Mouse (Mus musculus) intestine, embryonic 16.5 days (tissue): ENCODE data around the gene Nme1. TPM values are rescaled to one million over a fixed set of nuclear protein-coding genes. Genes with fewer than 3 reads are reported as not detected.

Experiments
- ATAC-seq: fragments of 200-750 bp; cut with Nextera tagmentation; 2 replicates; pipeline ENCODE4 v1.8.0; 2017; ENCODE audit warnings: moderate TSS enrichment, moderate library complexity
- H3K27ac ChIP-seq: fragments of 300-500 bp; sonication (generic); 2 replicates; pipeline ENCODE4 v1.5.1; 2014; ENCODE audit warnings: mild to moderate bottlenecking, low read length
- H3K27me3 ChIP-seq: fragments of 300-500 bp; sonication (generic); replicated peaks from 2 replicates; pipeline ENCODE4 v1.6.1; 2014; ENCODE audit warnings: low read length, control low read depth, mixed read lengths; ENCODE audit not compliant: control insufficient read depth, insufficient read depth
- H3K36me3 ChIP-seq: fragments of 300-500 bp; sonication (generic); 2 replicates; pipeline ENCODE4 v1.6.1; 2014; ENCODE audit warnings: low read length, control low read depth; ENCODE audit not compliant: control insufficient read depth, insufficient read depth
- H3K4me1 ChIP-seq: fragments of 300-500 bp; sonication (generic); 2 replicates; pipeline ENCODE4 v1.6.1; 2014; ENCODE audit warnings: low read length, control low read depth, mixed read lengths; ENCODE audit not compliant: control insufficient read depth, insufficient read depth
- H3K4me2 ChIP-seq: fragments of 300-500 bp; sonication (generic); 2 replicates; pipeline ENCODE4 v1.6.1; 2014; ENCODE audit warnings: low read depth, low read length, control low read depth
- H3K4me3 ChIP-seq: fragments of 300-500 bp; sonication (generic); 2 replicates; pipeline ENCODE4 v1.5.1; 2014; ENCODE audit warnings: mild to moderate bottlenecking, low read length
- H3K9ac ChIP-seq: fragments of 300-500 bp; sonication (generic); 2 replicates; pipeline ENCODE4 v1.6.1; 2014; ENCODE audit warnings: low read depth, low read length
- H3K9me3 ChIP-seq: fragments of 300-500 bp; sonication (generic); 2 replicates; pipeline ENCODE4 v1.6.1; 2016; ENCODE audit warnings: low read length, control low read depth; ENCODE audit not compliant: control insufficient read depth
- WGBS: fragments of 180-500 bp; shearing (Covaris S2); extraction: QIAGEN DNeasy Blood & Tissue Kit; methylation state at CpG from one replicate; pipeline ENCODE4 v1.1.7; 2014; 5-methylcytosine and 5-hydroxymethylcytosine counted together
- polyA plus RNA-seq: library from polyadenylated mRNA; unstranded; fragments of >200 nt; fragmentation: Nextera tagmentation; extraction: Ambion mirVana; gene quantifications from 2 replicates; pipeline ENCODE4 v1.2.1, GENCODE M21; 2015

Nme1 gene
- 156 and 157 TPM in 2 replicates for polyA plus RNA-seq

GRCm38 (mm10) chr11:93968005-93968847 lies at the start of gene Nme1, which contains the start of gene Gm20390:
TSS of gene Nme1 (minus strand) at chr11:93968521.
TSS of gene Gm20390 (minus strand) at chr11:93968293.
- Histone ChIP-seq H3K9ac (peak within 1 kb of the TSS; percentile 73), H3K36me3 (peaks cover 8% of the 10 kb centered on the region), H3K4me2 (peak within 1 kb of the TSS; percentile 72), H3K9me3 (no peaks in the 10 kb centered on the region), H3K4me1 (peaks cover 3% of the 10 kb centered on the region), H3K4me3 (peak within 1 kb of the TSS; percentile 76), H3K27me3 (no peaks in the 10 kb centered on the region), H3K27ac (peak within 1 kb of the TSS; percentile 63)
- under 1% methylated on average over 40 of the region's 40 CpGs for WGBS
- peak; percentile 97 for ATAC-seq

GRCm38 (mm10) chr11:94003346-94003745 lies 35.0 kb upstream of the Nme1 start:
- H3K4me3 ChIP-seq = no peak overlapping the region
- H3K27ac ChIP-seq = no peak overlapping the region
- H3K9ac ChIP-seq = no peak overlapping the region
- 89% methylated on average over 2 of the region's 2 CpGs for WGBS
- H3K4me2 ChIP-seq = no peak overlapping the region
- no peaks in the 10 kb centered on the region for H3K9me3 ChIP-seq
- H3K4me1 ChIP-seq = peaks cover 4% of the 10 kb centered on the region; the same call in 1 of the 2 replicates
- no peak for ATAC-seq
- no peaks in the 10 kb centered on the region for H3K36me3 ChIP-seq
- no peaks in the 10 kb centered on the region for H3K27me3 ChIP-seq

GRCm38 (mm10) chr11:93999276-93999675 lies 31.0 kb upstream of the Nme1 start:
- Histone ChIP-seq H3K27me3 (no peaks in the 10 kb centered on the region), H3K4me1 (peaks cover 20% of the 10 kb centered on the region), H3K9ac (no peak overlapping the region), H3K9me3 (no peaks in the 10 kb centered on the region), H3K4me2 (no peak overlapping the region), H3K4me3 (no peak overlapping the region), H3K27ac (no peak overlapping the region), H3K36me3 (no peaks in the 10 kb centered on the region)
- ATAC-seq = no peak

GRCm38 (mm10) chr11:93997141-93997775 lies 28.9 kb upstream of the Nme1 start:
- ATAC-seq = peak; percentile 23
- peaks cover 20% of the 10 kb centered on the region for H3K4me1 ChIP-seq
- peak overlapping the region; percentile 36; the same call in 1 of the 2 replicates for H3K9ac ChIP-seq
- no peaks in the 10 kb centered on the region for H3K27me3 ChIP-seq
- peak overlapping the region; percentile 99 for H3K4me3 ChIP-seq
- H3K9me3 ChIP-seq = no peaks in the 10 kb centered on the region
- 28% methylated on average over 13 of the region's 13 CpGs for WGBS
- H3K4me2 ChIP-seq = peak overlapping the region; percentile 80
- no peaks in the 10 kb centered on the region for H3K36me3 ChIP-seq
- H3K27ac ChIP-seq = peak overlapping the region; percentile 57; the same call in 1 of the 2 replicates

- peaks cover 20% of the 10 kb centered on the region for H3K4me1 ChIP-seq
- peak; percentile 39 for ATAC-seq
- WGBS = under 1% methylated on average over 58 of the region's 58 CpGs
Observed at GRCm38 (mm10) chr11:93996306-93997140, 28.2 kb upstream of the Nme1 start.

GRCm38 (mm10) chr11:93995720-93996305 lies 27.5 kb upstream of the Nme1 start, which contains the start of gene Spag9:
TSS of gene Spag9 (plus strand) at chr11:93996091.
- Histone ChIP-seq H3K9me3 (no peaks in the 10 kb centered on the region), H3K27ac (peak within 1 kb of the TSS; percentile 100), H3K27me3 (no peaks in the 10 kb centered on the region), H3K4me2 (peak within 1 kb of the TSS; percentile 82), H3K9ac (peak within 1 kb of the TSS; percentile 95), H3K4me1 (peaks cover 20% of the 10 kb centered on the region), H3K4me3 (peak within 1 kb of the TSS; percentile 99), H3K36me3 (no peaks in the 10 kb centered on the region)
- WGBS = under 1% methylated on average over 66 of the region's 70 CpGs
- peak; percentile 93 for ATAC-seq

More at GRCm38 (mm10) chr11:93996306-93997140, 28.2 kb upstream of the Nme1 start:
- Histone ChIP-seq H3K9ac (peak overlapping the region; percentile 95), H3K9me3 (no peaks in the 10 kb centered on the region), H3K27ac (peak overlapping the region; percentile 97), H3K4me2 (peak overlapping the region; percentile 80), H3K27me3 (no peaks in the 10 kb centered on the region), H3K36me3 (no peaks in the 10 kb centered on the region), H3K4me3 (peak overlapping the region; percentile 99)

GRCm38 (mm10) chr11:93995111-93995719 lies 26.9 kb upstream of the Nme1 start:
- Histone ChIP-seq H3K36me3 (no peaks in the 10 kb centered on the region), H3K9me3 (no peaks in the 10 kb centered on the region), H3K9ac (peak overlapping the region; percentile 95), H3K27ac (peak overlapping the region; percentile 100), H3K4me1 (peaks cover 20% of the 10 kb centered on the region), H3K4me2 (peak overlapping the region; percentile 82), H3K4me3 (peak overlapping the region; percentile 99), H3K27me3 (no peaks in the 10 kb centered on the region)
- WGBS = 3% methylated on average over 15 of the region's 15 CpGs
- peak; percentile 78 for ATAC-seq

GRCm38 (mm10) chr11:93994531-93994930 lies 26.2 kb upstream of the Nme1 start:
- peak overlapping the region; percentile 100 for H3K27ac ChIP-seq
- H3K36me3 ChIP-seq = no peaks in the 10 kb centered on the region
- ATAC-seq = no peak
- 52% methylated on average over 5 of the region's 5 CpGs for WGBS
- H3K27me3 ChIP-seq = no peaks in the 10 kb centered on the region
- peaks cover 20% of the 10 kb centered on the region for H3K4me1 ChIP-seq
- peak overlapping the region; percentile 82 for H3K4me2 ChIP-seq
- H3K9me3 ChIP-seq = no peaks in the 10 kb centered on the region
- peak overlapping the region; percentile 99 for H3K4me3 ChIP-seq
- H3K9ac ChIP-seq = peak overlapping the region; percentile 95
